Mouse (Mus musculus): ENCODE data around the gene Rpgrip1l.

GRCm38 (mm10) chr8:91344659-91345058, 31.6 kb upstream of the Rpgrip1l start:
- no peak for TF ChIP-seq CTCF (IDR thresholded peaks at IDR 0.05; ENCODE audit: borderline replicate concordance, control insufficient read depth, extremely low read depth, insufficient read depth, low read length, poor library complexity)
- no peak for TF ChIP-seq POLR2A (IDR thresholded peaks at IDR 0.05; ENCODE audit: control insufficient read depth, extremely low read depth, insufficient read depth, low read length, poor library complexity)
